Mouse (Mus musculus) neural tube, embryonic 15.5 days (tissue): ENCODE results near the gene 4930524B15Rik. TPM values are rescaled to one million over a fixed set of nuclear protein-coding genes. Genes with fewer than 3 reads are reported as not detected.
"Not testable (repeated sequence)": the region's sequence is repeated elsewhere in the genome, so short reads cannot be mapped to it uniquely, and the experiment has no call there.

Source experiments
- ATAC-seq: fragments of 200-750 bp; cut with Nextera tagmentation; 2 replicates; pipeline ENCODE4 v1.8.0; 2017; ENCODE audit warnings: mild to moderate bottlenecking, moderate TSS enrichment, moderate library complexity; ENCODE audit not compliant: low FRiP score
- H3K27ac ChIP-seq: fragments of 300-500 bp; sonication (generic); replicated peaks from 2 replicates; pipeline ENCODE4 v1.5.1; 2015; ENCODE audit warnings: mild to moderate bottlenecking, inconsistent platforms
- H3K27me3 ChIP-seq: fragments of 300-500 bp; sonication (generic); replicated peaks from 2 replicates; pipeline ENCODE4 v1.6.1; 2015; ENCODE audit warnings: inconsistent platforms
- H3K36me3 ChIP-seq: fragments of 300-500 bp; sonication (generic); 2 replicates; pipeline ENCODE4 v1.6.1; 2015; ENCODE audit warnings: inconsistent platforms
- H3K4me1 ChIP-seq: fragments of 300-500 bp; sonication (generic); 2 replicates; pipeline ENCODE4 v1.6.1; 2015; ENCODE audit warnings: inconsistent platforms
- H3K4me2 ChIP-seq: fragments of 300-500 bp; sonication (generic); 2 replicates; pipeline ENCODE4 v1.6.1; 2015; ENCODE audit warnings: inconsistent platforms, mild to moderate bottlenecking, moderate library complexity
- H3K4me3 ChIP-seq: fragments of 300-500 bp; sonication (generic); replicated peaks from 2 replicates; pipeline ENCODE4 v1.5.1; 2015; ENCODE audit warnings: mild to moderate bottlenecking, inconsistent platforms
- H3K9ac ChIP-seq: fragments of 300-500 bp; sonication (generic); replicated peaks from 2 replicates; pipeline ENCODE4 v1.6.1; 2015; ENCODE audit warnings: mild to moderate bottlenecking, inconsistent platforms
- H3K9me3 ChIP-seq: fragments of 300-500 bp; sonication (generic); replicated peaks from 2 replicates; pipeline ENCODE4 v1.6.1; 2016; ENCODE audit warnings: inconsistent platforms
- WGBS: fragments of 180-500 bp; shearing (Covaris S2); methylation state at CpG from one replicate; pipeline ENCODE4 v1.1.7; 2015; ENCODE audit warnings: mixed read lengths; 5-methylcytosine and 5-hydroxymethylcytosine counted together
- polyA plus RNA-seq: library from polyadenylated mRNA; unstranded; fragments of >200 nt; fragmentation: Nextera tagmentation; extraction: Ambion mirVana; gene quantifications from 2 replicates; pipeline ENCODE4 v1.2.1, GENCODE M21; 2015

The 4930524B15Rik gene
- polyA plus RNA-seq, 1 experiment from 2014 or later: 0.22 TPM

DNA sequence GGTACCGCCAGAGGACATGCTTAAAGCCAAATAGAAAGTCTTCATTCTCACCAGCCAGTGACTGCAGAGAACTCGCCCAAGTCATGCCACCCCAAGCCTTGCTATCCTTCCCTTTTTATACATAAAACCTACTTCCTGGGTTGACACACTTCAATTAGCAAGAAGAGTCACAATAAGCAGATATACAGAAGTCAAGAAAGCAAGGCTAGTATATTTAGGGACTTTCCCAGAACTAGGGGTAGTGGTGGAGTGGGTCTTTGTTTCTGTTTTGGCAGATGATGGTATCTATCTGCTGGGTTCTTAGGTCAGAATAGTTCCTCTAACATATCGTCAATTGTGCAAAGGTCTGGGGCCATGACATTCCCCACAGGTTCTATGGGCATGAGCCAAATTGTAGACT lies 27.1 kb downstream of the 4930524B15Rik start:
- Histone ChIP-seq H3K4me2 (no peak overlapping the region), H3K36me3 (no peaks in the 10 kb centered on the region), H3K4me3 (no peak overlapping the region), H3K27me3 (no peaks in the 10 kb centered on the region), H3K9me3 (no peaks in the 10 kb centered on the region), H3K4me1 (no peaks in the 10 kb centered on the region), H3K27ac (no peak overlapping the region), H3K9ac (no peak overlapping the region)
- 92% methylated on average over 3 of the region's 3 CpGs for WGBS
- ATAC-seq: no peak

- no peaks in the 10 kb centered on the region for H3K9me3 ChIP-seq
- H3K4me2 ChIP-seq: peak overlapping the region; percentile 56
- no peak for ATAC-seq
- WGBS: 29% methylated on average over 2 of the region's 2 CpGs
- no peaks in the 10 kb centered on the region for H3K27me3 ChIP-seq
- H3K4me3 ChIP-seq: peak overlapping the region; percentile 60; the same call in 1 of the 2 replicates
- H3K27ac ChIP-seq: peak overlapping the region; percentile 90
- peak overlapping the region; percentile 23; the same call in 1 of the 2 replicates for H3K9ac ChIP-seq
- H3K36me3 ChIP-seq: peaks cover 13% of the 10 kb centered on the region
- H3K4me1 ChIP-seq: peaks cover 36% of the 10 kb centered on the region
These were observed 34.3 kb downstream of the 4930524B15Rik start for GRCm38 (mm10) chr11:31999716-32000115.

GRCm38 (mm10) chr11:32000281-32000680 lies 34.9 kb downstream of the 4930524B15Rik start, which contains the start of gene Nsg2:
Gene Nsg2 (plus strand): TSS chr11:32000463.
- Histone ChIP-seq H3K9ac (peak within 1 kb of the TSS; percentile 72), H3K4me3 (peak within 1 kb of the TSS; percentile 60), H3K36me3 (peaks cover 16% of the 10 kb centered on the region), H3K27me3 (no peaks in the 10 kb centered on the region), H3K4me2 (peak within 1 kb of the TSS; percentile 80), H3K4me1 (peaks cover 36% of the 10 kb centered on the region), H3K27ac (peak within 1 kb of the TSS; percentile 93), H3K9me3 (no peaks in the 10 kb centered on the region)
- under 1% methylated on average over 16 of the region's 16 CpGs for WGBS
- ATAC-seq: peak; percentile 87

GRCm38 (mm10) chr11:32001181-32001910 lies 36.0 kb downstream of the 4930524B15Rik start:
- Histone ChIP-seq H3K9ac (peak overlapping the region; percentile 63), H3K4me3 (peak overlapping the region; percentile 52), H3K4me1 (peaks cover 36% of the 10 kb centered on the region), H3K27me3 (no peaks in the 10 kb centered on the region), H3K27ac (peak overlapping the region; percentile 93), H3K36me3 (peaks cover 26% of the 10 kb centered on the region), H3K4me2 (peak overlapping the region; percentile 80), H3K9me3 (no peaks in the 10 kb centered on the region)
- WGBS: 0% methylated on average over 11 of the region's 11 CpGs
- ATAC-seq: peak; percentile 32; the same call in 1 of the 2 replicates

- Histone ChIP-seq H3K9ac (peak overlapping the region; percentile 63), H3K4me3 (peak overlapping the region; percentile 52), H3K9me3 (no peaks in the 10 kb centered on the region), H3K36me3 (peaks cover 39% of the 10 kb centered on the region), H3K27ac (peak overlapping the region; percentile 93), H3K4me2 (peak overlapping the region; percentile 80), H3K27me3 (no peaks in the 10 kb centered on the region), H3K4me1 (peaks cover 37% of the 10 kb centered on the region)
- WGBS: 1% methylated on average over 5 of the region's 5 CpGs
- peak; percentile 67 for ATAC-seq
These were observed 37.3 kb downstream of the 4930524B15Rik start for GRCm38 (mm10) chr11:32002670-32003072.

DNA sequence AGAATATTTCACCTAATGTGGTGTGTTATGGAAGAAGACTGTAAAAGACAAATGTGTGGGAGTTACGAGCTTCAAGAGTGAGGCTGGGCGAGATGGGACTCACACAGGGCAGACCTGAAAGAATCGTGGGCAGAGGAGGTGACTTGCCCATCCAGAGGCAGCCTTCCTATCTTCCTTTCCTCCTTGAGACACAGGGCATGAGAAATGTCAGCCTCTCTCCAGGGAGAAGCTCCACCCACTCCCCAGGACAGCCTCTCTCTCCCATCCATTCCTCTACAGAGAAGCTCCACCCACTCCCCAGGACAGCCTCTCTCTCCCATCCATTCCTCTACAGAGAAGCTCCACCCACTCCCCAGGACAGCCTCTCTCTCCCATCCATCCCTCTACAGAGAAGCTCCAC lies 42.7 kb downstream of the 4930524B15Rik start:
- H3K27ac ChIP-seq, H3K9ac ChIP-seq, H3K27me3 ChIP-seq, H3K9me3 ChIP-seq, ATAC-seq, H3K4me3 ChIP-seq: not testable (repeated sequence)
- Histone ChIP-seq H3K4me1 (peaks cover 65% of the 10 kb centered on the region), H3K4me2 (peak overlapping the region; percentile 31; the same call in 1 of the 2 replicates), H3K36me3 (peaks cover 39% of the 10 kb centered on the region)
- 90% methylated on average over 3 of the region's 3 CpGs for WGBS

DNA sequence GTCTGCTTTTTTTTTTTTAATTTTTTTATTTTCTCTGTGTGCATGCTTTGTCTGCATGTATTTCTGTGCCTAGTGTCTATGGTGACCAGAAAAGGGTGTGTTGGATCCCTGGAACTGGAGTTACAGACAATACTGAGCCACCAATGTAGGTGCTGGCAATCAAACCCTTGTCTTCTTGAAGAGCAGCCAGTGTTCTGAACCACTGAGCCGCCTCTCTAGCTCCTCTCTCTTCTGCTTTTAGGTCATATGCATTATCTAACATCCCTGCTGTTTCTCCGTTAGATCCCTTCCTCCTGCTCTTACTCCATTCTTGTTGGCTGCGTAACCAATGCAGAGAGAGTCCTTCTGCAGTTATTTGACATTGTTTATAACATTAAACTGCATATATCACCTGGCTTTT lies 43.5 kb downstream of the 4930524B15Rik start:
- WGBS: 59% methylated on average over 3 of the region's 3 CpGs
- no peak overlapping the region for H3K9ac ChIP-seq
- H3K4me1 ChIP-seq: peaks cover 61% of the 10 kb centered on the region

DNA sequence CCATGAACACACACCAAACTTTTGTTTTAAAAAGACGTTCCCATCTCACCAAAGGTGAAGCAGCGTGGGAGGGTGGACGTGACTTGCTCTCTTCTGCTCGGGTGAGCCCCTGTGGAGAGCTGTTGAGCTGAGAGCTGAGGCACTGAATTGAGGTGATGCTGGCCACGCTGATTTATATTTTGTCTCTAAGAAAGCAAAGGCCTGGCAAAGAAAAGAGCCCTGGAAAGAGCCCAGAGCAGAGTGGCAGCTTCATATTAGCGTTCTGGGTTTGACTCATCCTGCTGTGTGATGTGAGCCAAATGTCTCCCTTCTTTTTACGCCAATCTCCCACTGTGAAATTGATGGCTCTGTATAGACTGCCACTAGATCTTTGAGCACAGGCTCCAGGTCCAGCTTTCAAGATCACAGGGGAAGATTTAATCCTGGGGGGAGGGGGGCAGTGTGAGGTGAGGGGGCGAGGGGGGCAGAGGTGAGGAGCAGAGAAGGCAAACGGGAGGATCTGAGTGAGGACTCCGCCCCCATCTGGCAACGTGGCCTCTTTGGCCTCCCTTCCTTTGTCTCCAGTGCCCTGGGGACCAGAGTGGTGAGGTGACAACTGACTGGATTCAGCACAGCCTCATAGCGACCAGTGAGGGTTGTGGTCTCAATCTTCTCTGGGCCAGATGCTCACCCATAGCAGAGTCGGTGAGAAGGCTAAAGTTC lies 44.7 kb downstream of the 4930524B15Rik start:
- Histone ChIP-seq H3K4me3 (no peak overlapping the region), H3K9ac (0 out of 2 replicates have a peak overlapping the region, but pooled peaks have one; percentile 6), H3K27ac (peak overlapping the region; percentile 49), H3K4me1 (peaks cover 55% of the 10 kb centered on the region), H3K36me3 (peaks cover 25% of the 10 kb centered on the region), H3K27me3 (no peaks in the 10 kb centered on the region), H3K4me2 (peak overlapping the region; percentile 31), H3K9me3 (no peaks in the 10 kb centered on the region)
- peak; percentile 3; the same call in 1 of the 2 replicates for ATAC-seq
- WGBS: 9% methylated on average over 13 of the region's 13 CpGs

More for the DNA sequence above, 43.5 kb downstream of the 4930524B15Rik start:
- H3K27ac ChIP-seq: peak overlapping the region; percentile 51
- peaks cover 35% of the 10 kb centered on the region for H3K36me3 ChIP-seq
- H3K4me2 ChIP-seq: peak overlapping the region; percentile 31
- ATAC-seq: no peak
- no peaks in the 10 kb centered on the region for H3K27me3 ChIP-seq
- no peaks in the 10 kb centered on the region for H3K9me3 ChIP-seq
- no peak overlapping the region for H3K4me3 ChIP-seq

DNA sequence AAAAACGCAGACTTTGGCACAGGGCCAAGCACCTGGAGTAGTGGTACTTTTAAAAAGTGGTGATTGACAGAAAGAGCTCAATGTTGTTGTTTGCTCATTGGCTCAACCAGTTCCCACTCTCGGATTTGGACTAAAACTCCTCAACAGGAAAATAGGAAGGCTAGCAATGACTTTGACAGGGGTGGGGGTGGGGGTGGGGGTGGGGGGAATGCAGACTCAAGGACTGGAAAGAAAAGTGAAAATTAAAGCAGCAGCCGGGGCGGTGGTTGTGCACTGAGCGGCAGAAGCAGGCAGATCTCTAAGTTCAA lies 45.2 kb downstream of the 4930524B15Rik start:
- H3K4me1 ChIP-seq: peaks cover 60% of the 10 kb centered on the region
- no peak overlapping the region for H3K9ac ChIP-seq
- no peaks in the 10 kb centered on the region for H3K9me3 ChIP-seq
- H3K27ac ChIP-seq: peak overlapping the region; percentile 49
- no peak for ATAC-seq
- H3K4me3 ChIP-seq: no peak overlapping the region
- no peaks in the 10 kb centered on the region for H3K27me3 ChIP-seq
- peak overlapping the region; percentile 31 for H3K4me2 ChIP-seq
- peaks cover 20% of the 10 kb centered on the region for H3K36me3 ChIP-seq
- WGBS: 33% methylated on average over 5 of the region's 5 CpGs

DNA sequence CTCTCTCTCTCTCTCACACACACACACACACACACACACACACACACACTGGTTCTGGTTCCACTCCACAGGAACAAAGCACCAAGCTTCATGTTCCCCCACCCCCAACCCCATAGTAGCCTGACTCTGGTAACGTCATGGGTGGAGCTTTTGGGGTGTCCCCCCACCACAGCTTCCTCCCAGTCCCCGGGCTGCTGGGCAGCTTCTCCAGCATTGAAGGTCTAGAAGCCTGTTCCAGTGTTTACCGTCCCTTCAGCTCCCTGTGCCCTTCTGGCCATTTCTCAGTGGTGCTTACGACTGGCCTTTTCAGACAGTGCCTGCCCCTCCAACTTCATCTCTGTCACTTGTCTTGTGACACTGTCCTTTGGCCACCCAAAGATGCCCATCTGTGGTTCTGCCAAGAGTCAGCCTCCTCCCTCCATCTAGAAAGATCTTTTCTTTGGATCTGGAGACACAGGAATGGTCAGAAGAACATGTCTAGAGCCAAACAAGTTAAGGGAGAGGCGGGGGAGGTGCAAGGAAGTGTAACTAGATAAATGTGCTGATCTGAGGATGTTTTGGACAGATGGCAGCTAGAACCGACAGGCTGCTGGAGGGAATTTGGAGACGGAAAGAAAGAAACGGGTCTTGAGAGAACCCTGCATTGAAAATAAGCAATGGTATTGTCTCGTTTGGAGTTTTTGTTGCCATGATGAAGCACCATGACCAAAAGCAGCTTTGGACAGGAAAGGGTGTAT lies 46.6 kb downstream of the 4930524B15Rik start:
- WGBS: 47% methylated on average over 9 of the region's 9 CpGs
- Histone ChIP-seq H3K4me1 (peaks cover 70% of the 10 kb centered on the region), H3K4me2 (no peak overlapping the region), H3K27ac (peak overlapping the region; percentile 48; the same call in 1 of the 2 replicates), H3K9ac (no peak overlapping the region), H3K4me3 (no peak overlapping the region), H3K27me3 (no peaks in the 10 kb centered on the region), H3K9me3 (no peaks in the 10 kb centered on the region), H3K36me3 (peaks cover 6% of the 10 kb centered on the region)
- no peak for ATAC-seq

- Histone ChIP-seq H3K36me3 (peaks cover 6% of the 10 kb centered on the region), H3K9me3 (no peaks in the 10 kb centered on the region), H3K27me3 (no peaks in the 10 kb centered on the region), H3K4me1 (peaks cover 76% of the 10 kb centered on the region), H3K4me2 (no peak overlapping the region), H3K27ac (no peak overlapping the region), H3K4me3 (no peak overlapping the region), H3K9ac (no peak overlapping the region)
- no peak for ATAC-seq
- 79% methylated on average over 4 of the region's 4 CpGs for WGBS
These were observed 47.6 kb downstream of the 4930524B15Rik start for GRCm38 (mm10) chr11:32013014-32013427.
